18 mouse cellular contexts compared by ENCODE assay signal in the genomic region with DNA sequence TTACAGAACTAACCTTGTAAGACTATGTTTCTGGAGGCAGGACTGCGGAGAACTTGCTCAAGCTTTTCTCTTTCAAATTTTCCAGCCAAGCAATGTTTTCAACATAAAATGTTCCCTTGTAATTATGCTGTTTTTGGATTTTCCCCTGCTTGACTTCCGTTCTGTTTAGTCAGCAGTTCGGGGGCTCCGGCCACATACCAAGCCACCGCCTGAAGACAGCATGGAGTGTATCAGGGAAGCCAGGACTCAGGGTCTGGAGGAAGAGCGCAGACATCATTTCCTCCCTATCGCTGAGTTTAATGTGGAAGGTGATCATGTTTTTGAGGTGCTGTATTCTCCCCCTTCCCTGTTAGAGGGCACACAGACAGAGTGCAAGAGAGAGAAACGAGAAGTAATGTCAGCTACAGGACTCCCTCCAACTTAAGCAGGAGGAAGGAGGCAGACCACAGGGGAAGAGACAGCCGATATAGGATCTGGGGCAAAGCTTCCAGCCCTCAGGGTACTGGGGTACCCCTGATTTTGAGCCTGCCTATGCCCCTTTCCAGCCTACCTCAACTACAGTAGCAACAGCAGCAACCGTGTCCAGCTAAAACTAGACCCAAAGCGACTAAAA. TPM values are rescaled to one million over a fixed set of nuclear protein-coding genes. Genes with fewer than 3 reads are reported as not detected.
DNase-seq lines count a peak whose midpoint lies in the region; ATAC-seq and TF ChIP-seq lines count a peak whose summit lies in the region.
"Had no signal": no experiment of that assay in that cellular context is flagged by ENCODE, and none has a peak within 500 bp of the region (broad histone marks: within the 10 kb centered on the region; RNA-seq: fewer than 3 reads in every experiment).

No protein-coding gene starts in this region.

- TF ChIP-seq POLR2A in myocyte (IDR thresholded peaks at IDR 0.05; ENCODE audit: insufficient read length, low read depth): no peak

- H3K9me3 ChIP-seq in forebrain, embryonic 10.5 days: no peaks in the 10 kb centered on the region
- no peaks in the 10 kb centered on the region for H3K9me3 ChIP-seq in forebrain, embryonic 16.5 days (ENCODE audit: control insufficient read depth, low read length)
- H3K9me3 ChIP-seq in liver, embryonic 11.5 days (ENCODE audit: control insufficient read depth, low read length): no peaks in the 10 kb centered on the region
- no peaks in the 10 kb centered on the region for H3K9me3 ChIP-seq in liver, embryonic 12.5 days (replicated peaks)
- H3K9me3 ChIP-seq: heart, embryonic 13.5 days; liver, embryonic 15.5 days had no signal

- no peaks in the 10 kb centered on the region for H3K36me3 ChIP-seq in forebrain, embryonic 10.5 days (replicated peaks)
- no peaks in the 10 kb centered on the region for H3K36me3 ChIP-seq in forebrain, embryonic 16.5 days (ENCODE audit: control insufficient read depth, insufficient read depth)
- H3K36me3 ChIP-seq in liver, embryonic 11.5 days (ENCODE audit: control insufficient read depth, insufficient read depth, low read length): no peaks in the 10 kb centered on the region
- H3K36me3 ChIP-seq in liver, embryonic 12.5 days: no peaks in the 10 kb centered on the region
- no peaks in the 10 kb centered on the region for H3K36me3 ChIP-seq in myocyte (ENCODE audit: control insufficient read depth, insufficient read depth)
- H3K36me3 ChIP-seq: heart, embryonic 13.5 days; liver, embryonic 15.5 days had no signal

- H3ac ChIP-seq in myocyte (ENCODE audit: control insufficient read depth, insufficient read length): no peak overlapping the region

- H3K9ac ChIP-seq in forebrain, embryonic 16.5 days (replicated peaks; ENCODE audit: low read depth, low read length): no peak overlapping the region
- no peak overlapping the region for H3K9ac ChIP-seq in liver, embryonic 11.5 days (ENCODE audit: low read depth, low read length)
- no peak overlapping the region for H3K9ac ChIP-seq in liver, embryonic 12.5 days
- H3K9ac ChIP-seq: heart, embryonic 13.5 days; liver, embryonic 15.5 days had no signal

- WGBS in forebrain, embryonic 10.5 days: 89% methylated on average over 11 of the region's 11 CpGs
- 91% methylated on average over 11 of the region's 11 CpGs for WGBS in forebrain, embryonic 16.5 days
- WGBS in liver, embryonic 11.5 days: 66% methylated on average over 11 of the region's 11 CpGs
- WGBS in liver, embryonic 12.5 days (ENCODE audit: insufficient replicate concordance): 51% methylated on average over 11 of the region's 11 CpGs

- no peaks in the 10 kb centered on the region for H3K4me1 ChIP-seq in forebrain, embryonic 10.5 days
- no peaks in the 10 kb centered on the region for H3K4me1 ChIP-seq in forebrain, embryonic 16.5 days (replicated peaks; ENCODE audit: control insufficient read depth, insufficient read depth, low read length)
- no peaks in the 10 kb centered on the region for H3K4me1 ChIP-seq in liver, embryonic 11.5 days (replicated peaks; ENCODE audit: control insufficient read depth, insufficient read depth, low read length)
- no peaks in the 10 kb centered on the region for H3K4me1 ChIP-seq in liver, embryonic 12.5 days
- H3K4me1 ChIP-seq: heart, embryonic 13.5 days; liver, embryonic 15.5 days had no signal

- no peak for ATAC-seq in forebrain, embryonic 16.5 days
- no peak for ATAC-seq in liver, embryonic 11.5 days (replicated peaks; ENCODE audit: low FRiP score)
- ATAC-seq in liver, embryonic 12.5 days: no peak
- peak; percentile 85 for ATAC-seq in hematopoietic stem cell, adult 5-6 weeks (replicated peaks in 1 of 2; ENCODE audit: insufficient read depth in 1 of 2, low FRiP score in 2 of 2, low TSS enrichment in 1 of 2, low read depth in 1 of 2, poor library complexity in 2 of 2, severe bottlenecking in 2 of 2)
- ATAC-seq: intestine, embryonic 16.5 days; Patski had no signal

- no peak overlapping the region for H3K4me3 ChIP-seq in forebrain, embryonic 10.5 days
- H3K4me3 ChIP-seq in forebrain, embryonic 16.5 days (replicated peaks; ENCODE audit: low read length): no peak overlapping the region
- H3K4me3 ChIP-seq in liver, embryonic 11.5 days (ENCODE audit: low read depth, low read length): no peak overlapping the region
- H3K4me3 ChIP-seq in liver, embryonic 12.5 days: no peak overlapping the region
- no peak overlapping the region for H3K4me3 ChIP-seq in myocyte
- H3K4me3 ChIP-seq: heart, embryonic 13.5 days; layer of hippocampus, adult 2 months; liver, embryonic 15.5 days had no signal

- no peak overlapping the region for H3K4me2 ChIP-seq in forebrain, embryonic 16.5 days (ENCODE audit: low read length)
- H3K4me2 ChIP-seq in liver, embryonic 11.5 days: no peak overlapping the region
- H3K4me2 ChIP-seq in liver, embryonic 12.5 days: no peak overlapping the region
- H3K4me2 ChIP-seq in myocyte (ENCODE audit: low read depth): peak overlapping the region; percentile 15
- H3K4me2 ChIP-seq: heart, embryonic 13.5 days; liver, embryonic 15.5 days; midbrain, embryonic 11.5 days had no signal

- no peaks in the 10 kb centered on the region for H3K79me2 ChIP-seq in myocyte (ENCODE audit: control insufficient read depth, insufficient read depth)

- H3K27ac ChIP-seq in forebrain, embryonic 10.5 days: no peak overlapping the region
- H3K27ac ChIP-seq in forebrain, embryonic 16.5 days (ENCODE audit: low read length): no peak overlapping the region
- H3K27ac ChIP-seq in liver, embryonic 11.5 days (ENCODE audit: low read depth, low read length): no peak overlapping the region
- no peak overlapping the region for H3K27ac ChIP-seq in liver, embryonic 12.5 days
- H3K27ac ChIP-seq: heart, embryonic 13.5 days; layer of hippocampus, adult 2 months; liver, embryonic 15.5 days had no signal

- no peaks in the 10 kb centered on the region for H3K27me3 ChIP-seq in forebrain, embryonic 10.5 days (ENCODE audit: poor library complexity, severe bottlenecking)
- no peaks in the 10 kb centered on the region for H3K27me3 ChIP-seq in forebrain, embryonic 16.5 days (replicated peaks; ENCODE audit: control insufficient read depth, insufficient read depth, low read length)
- H3K27me3 ChIP-seq in liver, embryonic 11.5 days (replicated peaks; ENCODE audit: control insufficient read depth, insufficient read depth, low read length): no peaks in the 10 kb centered on the region
- H3K27me3 ChIP-seq in liver, embryonic 12.5 days (replicated peaks): no peaks in the 10 kb centered on the region
- no peaks in the 10 kb centered on the region for H3K27me3 ChIP-seq in myocyte (ENCODE audit: control insufficient read depth, insufficient read depth, insufficient read length)
- H3K27me3 ChIP-seq: CH12.LX; heart, embryonic 13.5 days; liver, embryonic 15.5 days had no signal

- DNase-seq in forebrain, embryonic 10.5 days (ENCODE audit: extremely low spot score, low spot score): peak; percentile 9
- DNase-seq in liver, embryonic 11.5 days (ENCODE audit: low spot score): peak; percentile 20
- DNase-seq in natural killer cell, adult 2 months (ENCODE audit: low spot score in 2 of 2): no peak
- DNase-seq in spleen, postnatal 14 days (ENCODE audit: low spot score in 2 of 2): no peak
- DNase-seq: cerebellum, adult 2 months; right cerebral cortex, postnatal 25 days; thymus, postnatal 25 days had no signal

TF ChIP-seq in myocyte, 11 proteins besides CTCF, POLR2A, EP300 and RAD21:
- TF ChIP-seq MYOD1 (IDR thresholded peaks at IDR 0.05; ENCODE audit: control insufficient read depth in 1 of 3, insufficient read length in 2 of 3, low read depth in 2 of 3) (no peak), SRF (IDR thresholded peaks at IDR 0.05; ENCODE audit: control insufficient read depth, insufficient read length, low read depth) (no peak), TCF12 (IDR thresholded peaks at IDR 0.05; ENCODE audit: insufficient read depth, poor library complexity, severe bottlenecking) (no peak), POLR2AphosphoS2 (IDR thresholded peaks at IDR 0.05; ENCODE audit: insufficient read length, low read depth) (no peak), MYOG (IDR thresholded peaks at IDR 0.05; ENCODE audit: control insufficient read depth in 1 of 3, insufficient read depth in 1 of 3, insufficient read length in 2 of 3, low read depth in 2 of 3) (no peak), TCF3 (IDR thresholded peaks at IDR 0.05; ENCODE audit: insufficient read length, low read depth) (no peak), REST (IDR thresholded peaks at IDR 0.05; ENCODE audit: insufficient read depth, insufficient read length) (no peak), CEBPB (IDR thresholded peaks at IDR 0.05; ENCODE audit: insufficient read depth, poor library complexity, severe bottlenecking) (no peak), USF1 (IDR thresholded peaks at IDR 0.05; ENCODE audit: low read depth) (no peak), MAX (IDR thresholded peaks at IDR 0.05; ENCODE audit: low read depth) (no peak), E2F4 (IDR thresholded peaks at IDR 0.05; ENCODE audit: insufficient read depth) (no peak)

RNA-seq across cellular contexts. Expression of a gene that starts 56.1 kb away (rescaled TPM):
- polyA plus RNA-seq in forebrain, embryonic 10.5 days (2016; fragmentation: Nextera tagmentation; extraction: Ambion mirVana): 0.11 TPM in 1 of 2 replicates, not detected in the other
- 0.06 and 0.08 TPM in 2 replicates for polyA plus RNA-seq in forebrain, embryonic 16.5 days (2015; fragmentation: Nextera tagmentation; extraction: Ambion mirVana)
- polyA plus RNA-seq in liver, embryonic 11.5 days (2014; fragmentation: Nextera tagmentation; extraction: Ambion mirVana): 0.05 and 0.16 TPM in 2 replicates
- 0.07 and 0.14 TPM in 2 replicates for polyA plus RNA-seq in liver, embryonic 12.5 days (2016; fragmentation: Nextera tagmentation; extraction: Ambion mirVana)
- 1.4 and 2.8 TPM in 2 replicates for total RNA-seq in hematopoietic stem cell, adult 5-6 weeks (2017)
- not detected for polyA plus RNA-seq in myocyte (2012; fragmentation: generic; extraction: Trizol)
- polyA plus RNA-seq: midbrain, embryonic 11.5 days; Patski had no signal

Comparison
In these comparisons a context has a peak if more than half of its experiments do, and no peak if none do; other contexts are left out.
1. DNase-seq: peak in forebrain, embryonic 10.5 days (single experiment) and liver, embryonic 11.5 days (single experiment); none in natural killer cell, adult 2 months (0 of 2) and spleen, postnatal 14 days (0 of 2).
2. ATAC-seq: peak in hematopoietic stem cell, adult 5-6 weeks (2 of 2); none in forebrain, embryonic 16.5 days (single experiment), liver, embryonic 11.5 days (single experiment) and liver, embryonic 12.5 days (single experiment).